Mouse (Mus musculus): Measurements from ENCODE around the gene Ano4.

DNA sequence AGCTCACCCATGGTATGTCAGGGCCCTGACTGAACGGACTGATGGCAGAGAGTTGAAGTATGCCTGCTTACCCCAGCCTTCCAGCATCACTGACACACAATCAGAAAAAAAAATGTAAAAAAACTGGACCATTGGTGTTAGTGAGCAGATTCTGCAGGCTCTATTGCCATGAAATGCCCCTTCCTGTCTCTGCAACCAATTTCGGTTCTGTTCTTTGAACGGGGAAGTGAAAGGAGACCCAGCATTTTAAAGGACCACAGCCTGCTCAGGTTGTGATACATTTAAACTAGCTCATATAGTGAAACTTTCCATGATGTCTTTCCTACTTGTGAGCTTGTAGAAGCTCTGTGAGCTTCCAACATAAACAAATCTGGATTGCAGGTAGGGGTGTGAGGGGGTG is 77.2 kb downstream of the Ano4 start:
- no peak for TF ChIP-seq POLR2A (IDR thresholded peaks at IDR 0.05; ENCODE audit: low read depth, low read length)
- no peak for TF ChIP-seq CTCF (IDR thresholded peaks at IDR 0.05; ENCODE audit: extremely low read depth, insufficient read length, insufficient replicate concordance, low read depth, low read length)

Data from small intestine, adult 2 months (tissue).